Mouse (Mus musculus) G1E (cell line): ENCODE measurements around the gene Phf10.

ENCODE experiments used
- CTCF ChIP-seq: IDR thresholded peaks from 2 replicates; pipeline ENCODE4 v1.5.1; 2012; ENCODE audit warnings: low read depth, low read length, inconsistent platforms, mixed read lengths
- GATA1 ChIP-seq: IDR thresholded peaks from 2 replicates; pipeline ENCODE4 v1.6.1; 2012; ENCODE audit warnings: borderline replicate concordance, low read length, inconsistent platforms, mixed read lengths
- TAL1 ChIP-seq: conservative IDR thresholded peaks from 2 replicates; pipeline ENCODE4 v1.6.1; 2012; ENCODE audit warnings: low read depth, low read length, inconsistent platforms, mixed read lengths

- no peak for TF ChIP-seq CTCF
- no peak for TF ChIP-seq TAL1
- no peak for TF ChIP-seq GATA1
These were observed 50.3 kb downstream of the Phf10 start for GRCm38 (mm10) chr17:14910771-14911170.
